Mouse (Mus musculus) CH12.LX (cell line): ENCODE data around the gene Schip1. TPM values are rescaled to one million over a fixed set of nuclear protein-coding genes. Genes with fewer than 3 reads are reported as not detected.

ENCODE experiments used
- DNase-seq: peaks from one replicate; pipeline ENCODE4 v3.0.0-alpha.2; 2013; ENCODE audit errors: extremely low read depth
- H3K27ac ChIP-seq: 2 replicates; pipeline ENCODE4 v1.5.1; 2012; ENCODE audit warnings: low read depth, mild to moderate bottlenecking, control low read depth, moderate library complexity; ENCODE audit not compliant: insufficient read depth
- H3K27me3 ChIP-seq: replicated peaks from 2 replicates; pipeline ENCODE3; 2012; ENCODE audit warnings: inconsistent platforms
- H3K36me3 ChIP-seq, 2 experiments: replicated peaks in 1 of 2; 2 replicates each; pipeline versions ENCODE3 to v1.6.1; 2012; ENCODE audit warnings: inconsistent platforms in 1 of 2, low read length in 1 of 2, mild to moderate bottlenecking in 1 of 2, mixed read lengths in 1 of 2, moderate library complexity in 1 of 2; ENCODE audit not compliant: control insufficient read depth in 1 of 2, insufficient read depth in 1 of 2
- H3K4me1 ChIP-seq, 2 experiments: 2 replicates each; pipeline ENCODE4 v1.6.1; 2012; ENCODE audit warnings: inconsistent platforms in 1 of 2, moderate library complexity in 1 of 2; ENCODE audit not compliant: insufficient read depth in 2 of 2, control insufficient read depth in 1 of 2
- H3K4me2 ChIP-seq: 2 replicates; pipeline ENCODE4 v1.6.1; 2012; ENCODE audit warnings: low read depth, mild to moderate bottlenecking, control low read depth; ENCODE audit not compliant: poor library complexity, insufficient read depth, severe bottlenecking
- H3K4me3 ChIP-seq, 3 experiments: fragments of 150-350 bp in 1 of 3; sonication (generic) in 1 of 3; replicated peaks in 1 of 3; 2 replicates each; pipeline versions ENCODE3 to v1.5.1; 2011 to 2012; ENCODE audit warnings: low read depth in 2 of 3, low read length in 2 of 3, mild to moderate bottlenecking in 2 of 3, moderate library complexity in 2 of 3, control low read depth in 1 of 3, improper control_type of control experiment in 1 of 3, inconsistent platforms in 1 of 3, mixed read lengths in 1 of 3; ENCODE audit not compliant: poor library complexity in 1 of 3
- H3K79me2 ChIP-seq: replicated peaks from 2 replicates; pipeline ENCODE4 v1.6.1; 2012; ENCODE audit warnings: mild to moderate bottlenecking, moderate library complexity; ENCODE audit not compliant: control insufficient read depth, poor library complexity, insufficient read depth, severe bottlenecking; ENCODE audit errors: extremely low read depth
- H3K9ac ChIP-seq: 2 replicates; pipeline ENCODE4 v1.6.1; 2012; ENCODE audit warnings: low read depth, mild to moderate bottlenecking, control low read depth, moderate library complexity; ENCODE audit not compliant: insufficient read depth
- H3K9me3 ChIP-seq: replicated peaks from 2 replicates; pipeline ENCODE3; 2012; ENCODE audit warnings: low read length, inconsistent platforms, mixed read lengths
- BHLHE40 ChIP-seq: IDR thresholded peaks from 2 replicates; pipeline ENCODE4 v1.6.1; 2011; ENCODE audit warnings: mild to moderate bottlenecking, low read depth, low read length, improper control_type of control experiment
- CHD1 ChIP-seq: IDR thresholded peaks from 2 replicates; pipeline ENCODE4 v1.6.1; 2012; ENCODE audit warnings: low read depth, low read length, improper control_type of control experiment, inconsistent platforms
- E2F4 ChIP-seq: IDR thresholded peaks from 2 replicates; pipeline ENCODE4 v1.6.1; 2011; ENCODE audit warnings: low read depth, low read length, improper control_type of control experiment; ENCODE audit not compliant: insufficient replicate concordance
- EP300 ChIP-seq: IDR thresholded peaks from 2 replicates; pipeline ENCODE4 v1.6.1; 2011; ENCODE audit warnings: low read length, improper control_type of control experiment
- HCFC1 ChIP-seq: IDR thresholded peaks from 2 replicates; pipeline ENCODE4 v1.6.1; 2012; ENCODE audit warnings: low read depth, mild to moderate bottlenecking, inconsistent platforms, low read length, improper control_type of control experiment
- JUN ChIP-seq: IDR thresholded peaks from 2 replicates; pipeline ENCODE4 v1.6.1; 2011; ENCODE audit warnings: low read depth, mild to moderate bottlenecking, low read length, improper control_type of control experiment, moderate library complexity; ENCODE audit not compliant: insufficient read depth
- JUND ChIP-seq: conservative IDR thresholded peaks from 2 replicates; pipeline ENCODE4 v1.6.1; 2011; ENCODE audit warnings: low read depth, low read length, improper control_type of control experiment
- MAZ ChIP-seq: IDR thresholded peaks from 2 replicates; pipeline ENCODE4 v1.6.1; 2012; ENCODE audit warnings: low read depth, mild to moderate bottlenecking, inconsistent platforms, low read length, improper control_type of control experiment, moderate library complexity
- MXI1 ChIP-seq: IDR thresholded peaks from 2 replicates; pipeline ENCODE4 v1.6.1; 2011; ENCODE audit warnings: mild to moderate bottlenecking, low read depth, low read length, improper control_type of control experiment
- MYC ChIP-seq: IDR thresholded peaks from 2 replicates; pipeline ENCODE4 v1.6.1; 2011; ENCODE audit warnings: low read depth, mild to moderate bottlenecking, improper control_type of control experiment, low read length
- NELFE ChIP-seq: IDR thresholded peaks from 2 replicates; pipeline ENCODE4 v1.6.1; 2011; ENCODE audit warnings: low read depth, low read length, improper control_type of control experiment
- NRF1 ChIP-seq: IDR thresholded peaks from 2 replicates; pipeline ENCODE4 v1.6.1; 2014; ENCODE audit warnings: low read depth, mild to moderate bottlenecking, inconsistent platforms, low read length, improper control_type of control experiment, moderate library complexity
- PAX5 ChIP-seq: IDR thresholded peaks from 2 replicates; pipeline ENCODE4 v1.6.1; 2012; ENCODE audit warnings: low read length, inconsistent platforms, mixed read lengths
- POLR2AphosphoS2 ChIP-seq: IDR thresholded peaks from 2 replicates; pipeline ENCODE4 v1.6.1; 2011; ENCODE audit warnings: low read depth, low read length, improper control_type of control experiment
- RCOR1 ChIP-seq: conservative IDR thresholded peaks from 2 replicates; pipeline ENCODE4 v1.6.1; 2012; ENCODE audit warnings: low read depth, mild to moderate bottlenecking, inconsistent platforms, low read length, improper control_type of control experiment
- TCF12 ChIP-seq: IDR thresholded peaks from 2 replicates; pipeline ENCODE4 v1.6.1; 2014; ENCODE audit warnings: low read depth, mild to moderate bottlenecking, inconsistent platforms, low read length, improper control_type of control experiment
- UBTF ChIP-seq: IDR thresholded peaks from 2 replicates; pipeline ENCODE4 v1.6.1; 2012; ENCODE audit warnings: low read depth, mild to moderate bottlenecking, inconsistent platforms, low read length, improper control_type of control experiment, moderate library complexity
- ZC3H11A ChIP-seq: IDR thresholded peaks from 2 replicates; pipeline ENCODE4 v1.6.1; 2012; ENCODE audit warnings: low read depth, mild to moderate bottlenecking, inconsistent platforms, low read length, improper control_type of control experiment
- ZKSCAN1 ChIP-seq: IDR thresholded peaks from 2 replicates; pipeline ENCODE4 v1.6.1; 2012; ENCODE audit warnings: low read depth, inconsistent platforms, low read length, improper control_type of control experiment, borderline replicate concordance
- ZMIZ1 ChIP-seq: IDR thresholded peaks from 2 replicates; pipeline ENCODE4 v1.6.1; 2012; ENCODE audit warnings: low read depth, mild to moderate bottlenecking, inconsistent platforms, low read length, improper control_type of control experiment
- ZNF384 ChIP-seq: IDR thresholded peaks from 2 replicates; pipeline ENCODE4 v1.6.1; 2012; ENCODE audit warnings: low read depth, low read length, improper control_type of control experiment, inconsistent platforms
- dilution Hi-C: fragments of 300-500 bp; cut with MboI; formaldehyde crosslinking; loops from 2 replicates; pipeline ENCODE4 v1.14.3; 2020; ENCODE audit warnings: low sequenced_read_pairs; ENCODE audit not compliant: extremely low pct_unique_long_range_greater_than_20kb, extremely low pct_ligation_motif_present
- in situ Hi-C: fragments of 300-500 bp; cut with MboI; formaldehyde crosslinking; loops from 3 replicates; pipeline ENCODE4 v1.14.3; 2019; ENCODE audit warnings: low sequenced_read_pairs, low pct_ligation_motif_present, low pct_unique_long_range_greater_than_20kb, mixed read lengths
- polyA plus RNA-seq: library from polyadenylated mRNA; unstranded; fragments of >175 nt; gene quantifications from 2 replicates; pipeline ENCODE4 v1.2.1, GENCODE M21; 2012; ENCODE audit warnings: low read depth; ENCODE audit not compliant: insufficient read length
- total RNA-seq, 2 experiments: library from RNA; depleted of rRNA; stranded (reverse); fragments of 300-350 nt in 1 of 2; fragments of >200 nt in 1 of 2; gene quantifications; 2 replicates each; pipeline ENCODE4 v1.2.3; 2012 to 2014

Gene Schip1
- total and polyA plus RNA-seq, 3 experiments, result 0.25 to 0.36 TPM; not detected in 1

GRCm38 (mm10) chr3:68574097-68574496, 509.5 kb downstream of the Schip1 start:
- Histone ChIP-seq H3K4me1 (no peaks in the 10 kb centered on the region; a peak in 1 of 4 replicates), H3K4me3 (no peak overlapping the region), H3K27ac (no peak overlapping the region), H3K27me3 (no peaks in the 10 kb centered on the region)
- dilution Hi-C loops, result no loop called here
- TF ChIP-seq POLR2AphosphoS2 (no peak), JUN (no peak), MAZ (no peak), CHD1 (no peak), ZKSCAN1 (no peak), MXI1 (no peak), MYC (no peak), NELFE (no peak), HCFC1 (no peak), ZMIZ1 (no peak), PAX5 (no peak), BHLHE40 (no peak), NRF1 (no peak), ZNF384 (no peak), EP300 (no peak), UBTF (no peak), RCOR1 (no peak), TCF12 (no peak), ZC3H11A (no peak)
- TF ChIP-seq, all 38 proteins: peak for 0
- no peak overlapping the region for H3K9ac ChIP-seq
- in situ Hi-C loops, result no loop called here
- no peaks in the 10 kb centered on the region for H3K36me3 ChIP-seq
- no peaks in the 10 kb centered on the region for H3K79me2 ChIP-seq
- H3K4me2 ChIP-seq, result no peak overlapping the region
- H3K9me3 ChIP-seq, result no peaks in the 10 kb centered on the region
- no peak for DNase-seq

DNA sequence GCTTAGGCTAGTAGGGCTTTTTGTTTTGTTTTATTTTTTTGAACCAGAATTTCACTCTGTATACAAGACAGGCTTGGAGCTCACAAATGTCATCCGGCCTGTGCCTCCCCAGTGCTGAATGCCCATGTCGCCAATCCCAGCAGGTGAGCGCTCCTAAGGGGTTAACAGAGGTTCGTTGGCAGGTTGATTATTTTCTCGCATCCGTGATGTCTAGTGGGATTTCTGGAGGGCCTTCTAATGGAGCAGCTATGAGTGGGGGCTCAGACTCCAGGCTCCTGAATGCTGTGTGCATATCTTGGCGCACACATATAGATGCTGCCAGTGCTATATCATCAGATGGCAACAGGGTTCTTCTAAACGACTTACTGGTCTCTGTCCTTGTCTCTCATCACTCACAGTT, 510.0 kb downstream of the Schip1 start:
- dilution Hi-C loops (no loop called here), in situ Hi-C loops (no loop called here)
- DNase-seq, result no peak

More for the DNA sequence above, 510.0 kb downstream of the Schip1 start:
- Histone ChIP-seq H3K27me3 (no peaks in the 10 kb centered on the region), H3K9ac (no peak overlapping the region), H3K79me2 (no peaks in the 10 kb centered on the region), H3K36me3 (no peaks in the 10 kb centered on the region), H3K4me2 (no peak overlapping the region), H3K4me1 (no peaks in the 10 kb centered on the region; a peak in 1 of 4 replicates), H3K9me3 (no peaks in the 10 kb centered on the region), H3K27ac (no peak overlapping the region), H3K4me3 (no peak overlapping the region)
- TF ChIP-seq E2F4 (no peak), JUND (no peak), BHLHE40 (no peak), EP300 (no peak), RCOR1 (no peak)
